Mouse (Mus musculus) regulatory T cell (primary cell): ENCODE data around the gene Rftn2.
"Not testable (repeated sequence)": the region's sequence is repeated elsewhere in the genome, so short reads cannot be mapped to it uniquely, and the experiment has no call there.

ENCODE experiments used
- in situ Hi-C: fragments of 300-600 bp; cut with MboI, MseI; formaldehyde crosslinking; loops from one replicate; pipeline ENCODE4 v1.15.1; 2025; ENCODE audit warnings: high pct_unique_total_duplicates

Gene Rftn2

GRCm38 (mm10) chr1:55130190-55130916 lies 96.2 kb downstream of the Rftn2 start:
- in situ Hi-C loops, result no loop called here

- in situ Hi-C loops, result loop anchor here (5.0 kb wide), 1 partner anchor 42 kb away; the partner anchor contains the start of genes Hspd1 and Hspe1
Measured at GRCm38 (mm10) chr1:55129716-55130115, 96.9 kb downstream of the Rftn2 start.

- in situ Hi-C loops, result not testable (repeated sequence)
Measured at GRCm38 (mm10) chr1:55124136-55124535, 102.4 kb downstream of the Rftn2 start.

- in situ Hi-C loops, result no loop called here
Measured at GRCm38 (mm10) chr1:55123561-55123960, 103.0 kb downstream of the Rftn2 start.

GRCm38 (mm10) chr1:55123046-55123445 lies 103.5 kb downstream of the Rftn2 start:
- in situ Hi-C loops, result no loop called here
